Mouse (Mus musculus) liver, embryonic 14.5 days (tissue): ENCODE data around the gene Hexdc. TPM values are rescaled to one million over a fixed set of nuclear protein-coding genes. Genes with fewer than 3 reads are reported as not detected.

Source experiments
- ATAC-seq: fragments of 200-750 bp; cut with Nextera tagmentation; 2 replicates; pipeline ENCODE4 v1.8.0; 2017; ENCODE audit warnings: moderate number of reproducible peaks, mild to moderate bottlenecking, moderate library complexity; ENCODE audit not compliant: insufficient read depth
- DNase-seq, 3 experiments: peaks; one replicate each; pipeline ENCODE4 v3.0.0-alpha.2; 2012 to 2013; ENCODE audit warnings: low read depth in 3 of 3, low spot score in 3 of 3
- H3K27ac ChIP-seq: fragments of 300-500 bp; sonication (generic); 2 replicates; pipeline ENCODE4 v1.5.1; 2014; ENCODE audit warnings: moderate library complexity, mild to moderate bottlenecking, control low read depth, inconsistent platforms
- H3K27me3 ChIP-seq: fragments of 300-500 bp; sonication (generic); 2 replicates; pipeline ENCODE4 v1.6.1; 2014; ENCODE audit warnings: mild to moderate bottlenecking, low read length, moderate library complexity; ENCODE audit not compliant: control insufficient read depth, insufficient read depth
- H3K36me3 ChIP-seq: fragments of 300-500 bp; sonication (generic); replicated peaks from 2 replicates; pipeline ENCODE4 v1.6.1; 2014; ENCODE audit warnings: low read depth; ENCODE audit not compliant: control insufficient read depth, insufficient read depth
- H3K4me1 ChIP-seq, 2 experiments: fragments of 200-500 bp in 1 of 2; fragments of 300-500 bp in 1 of 2; sonication (generic) in 1 of 2; replicated peaks; 2 replicates each; pipeline ENCODE4 v1.6.1; 2012 to 2014; ENCODE audit warnings: antibody characterized with exemption in 1 of 2, inconsistent platforms in 1 of 2, low read length in 1 of 2; ENCODE audit not compliant: control insufficient read depth in 2 of 2, insufficient read depth in 2 of 2
- H3K4me2 ChIP-seq: fragments of 300-500 bp; sonication (generic); 2 replicates; pipeline ENCODE4 v1.6.1; 2014; ENCODE audit warnings: low read depth, mild to moderate bottlenecking, control low read depth, moderate library complexity
- H3K4me3 ChIP-seq, 2 experiments: fragments of 200-500 bp in 1 of 2; fragments of 300-500 bp in 1 of 2; sonication (generic) in 1 of 2; 2 replicates each; pipeline ENCODE4 v1.5.1; 2012 to 2014; ENCODE audit warnings: low read depth in 2 of 2, low read length in 2 of 2, mild to moderate bottlenecking in 2 of 2, control low read depth in 1 of 2, inconsistent platforms in 1 of 2, moderate library complexity in 1 of 2; ENCODE audit not compliant: insufficient read depth in 1 of 2
- H3K9ac ChIP-seq: fragments of 300-500 bp; sonication (generic); replicated peaks from 2 replicates; pipeline ENCODE4 v1.6.1; 2014; ENCODE audit warnings: mild to moderate bottlenecking, control low read depth, moderate library complexity
- H3K9me3 ChIP-seq: fragments of 300-500 bp; sonication (generic); 2 replicates; pipeline ENCODE4 v1.6.1; 2016; ENCODE audit warnings: low read length, mixed read lengths; ENCODE audit not compliant: control insufficient read depth
- CTCF ChIP-seq: IDR thresholded peaks from 2 replicates; pipeline ENCODE4 v1.5.1; 2016; ENCODE audit warnings: antibody characterized with exemption, low read depth, control low read depth
- EP300 ChIP-seq: IDR thresholded peaks from 2 replicates; pipeline ENCODE4 v1.6.1; 2016; ENCODE audit warnings: antibody characterized with exemption, low read depth
- WGBS: fragments of 180-500 bp; shearing (Covaris S2); extraction: QIAGEN DNeasy Blood & Tissue Kit; methylation state at CpG from one replicate; pipeline ENCODE4 v1.1.7; 2014; ENCODE audit not compliant: insufficient replicate concordance; 5-methylcytosine and 5-hydroxymethylcytosine counted together
- polyA plus RNA-seq, 2 experiments: library from polyadenylated mRNA; depleted of rRNA in 1 of 2; stranded (reverse) in 1 of 2; unstranded in 1 of 2; fragments of >200 nt; fragmentation: Nextera tagmentation in 1 of 2; extraction: Ambion mirVana in 1 of 2; gene quantifications; 2 replicates each; pipeline versions ENCODE4 v1.2.1 to v1.2.3; 2012 to 2014

Hexdc gene
- polyA plus RNA-seq, 2 experiments, result 2.3 to 7.4 TPM

DNA sequence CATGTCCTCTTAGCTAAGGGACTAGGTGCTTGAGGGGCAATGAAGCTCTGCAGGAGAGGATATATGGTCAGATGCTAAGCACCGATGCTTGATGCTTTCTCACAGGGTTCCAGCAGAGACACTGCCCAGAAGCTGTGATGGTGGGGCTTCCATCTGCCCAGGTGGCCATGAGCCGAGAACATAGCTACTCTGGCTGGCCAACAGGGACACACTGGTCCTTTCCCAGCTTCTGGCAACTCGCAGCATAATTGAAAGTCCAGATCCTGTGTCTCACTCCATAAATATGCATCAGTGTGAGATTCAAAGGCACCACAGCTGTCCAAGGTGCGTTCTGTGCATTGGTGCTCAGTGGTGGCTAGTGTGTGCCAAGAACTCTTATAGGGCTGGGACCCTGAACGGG lies 31.0 kb upstream of the Hexdc start:
- 59% methylated on average over 5 of the region's 5 CpGs for WGBS
- Histone ChIP-seq H3K4me2 (no peak overlapping the region), H3K36me3 (no peaks in the 10 kb centered on the region), H3K9ac (no peak overlapping the region), H3K4me1 (no peaks in the 10 kb centered on the region), H3K9me3 (no peaks in the 10 kb centered on the region), H3K4me3 (no peak overlapping the region), H3K27ac (no peak overlapping the region), H3K27me3 (no peaks in the 10 kb centered on the region)
- ATAC-seq (no peak), DNase-seq (no peak)
- TF ChIP-seq EP300 (no peak), CTCF (no peak)

- Histone ChIP-seq H3K27me3 (no peaks in the 10 kb centered on the region), H3K4me2 (no peak overlapping the region), H3K4me3 (no peak overlapping the region), H3K36me3 (no peaks in the 10 kb centered on the region), H3K27ac (no peak overlapping the region), H3K9me3 (no peaks in the 10 kb centered on the region), H3K9ac (no peak overlapping the region), H3K4me1 (no peaks in the 10 kb centered on the region)
- TF ChIP-seq CTCF, result no peak
- no peak for TF ChIP-seq EP300
- DNase-seq (no peak), ATAC-seq (no peak)
- WGBS, result 50% methylated on average over 3 of the region's 3 CpGs
These were observed 30.0 kb upstream of the Hexdc start for GRCm38 (mm10) chr11:121174234-121174633.

GRCm38 (mm10) chr11:121176285-121177270 lies 27.7 kb upstream of the Hexdc start:
- no peaks in the 10 kb centered on the region for H3K27me3 ChIP-seq

GRCm38 (mm10) chr11:121189681-121190080 lies 14.6 kb upstream of the Hexdc start:
- no peak for TF ChIP-seq EP300
- no peak for TF ChIP-seq CTCF
- Histone ChIP-seq H3K27ac (no peak overlapping the region), H3K9me3 (no peaks in the 10 kb centered on the region), H3K4me3 (no peak overlapping the region), H3K9ac (no peak overlapping the region), H3K36me3 (no peaks in the 10 kb centered on the region), H3K27me3 (no peaks in the 10 kb centered on the region), H3K4me2 (no peak overlapping the region), H3K4me1 (no peaks in the 10 kb centered on the region)
- 67% methylated on average over 3 of the region's 3 CpGs for WGBS
- no peak for DNase-seq
- ATAC-seq, result no peak

More at GRCm38 (mm10) chr11:121176285-121177270, 27.7 kb upstream of the Hexdc start:
- DNase-seq (peak; percentile 23 to 31 (median 24)), ATAC-seq (peak; percentile 57; the same call in 1 of the 2 replicates)
- TF ChIP-seq CTCF (peak; percentile 99), EP300 (no peak)
- Histone ChIP-seq H3K27ac (no peak overlapping the region), H3K4me2 (no peak overlapping the region), H3K4me1 (no peaks in the 10 kb centered on the region), H3K9me3 (no peaks in the 10 kb centered on the region), H3K36me3 (no peaks in the 10 kb centered on the region), H3K9ac (no peak overlapping the region), H3K4me3 (no peak overlapping the region)
- 48% methylated on average over 12 of the region's 12 CpGs for WGBS

- H3K4me3 ChIP-seq, result no peak overlapping the region
- no peak overlapping the region for H3K9ac ChIP-seq
- no peak for DNase-seq
- H3K4me2 ChIP-seq, result no peak overlapping the region
- H3K9me3 ChIP-seq, result no peaks in the 10 kb centered on the region
- no peaks in the 10 kb centered on the region for H3K36me3 ChIP-seq
- no peaks in the 10 kb centered on the region for H3K4me1 ChIP-seq
- no peaks in the 10 kb centered on the region for H3K27me3 ChIP-seq
- WGBS, result 25% methylated on average over 2 of the region's 2 CpGs
- TF ChIP-seq CTCF, result no peak
- no peak for TF ChIP-seq EP300
- H3K27ac ChIP-seq, result no peak overlapping the region
- ATAC-seq, result no peak
These were observed 11.5 kb upstream of the Hexdc start for GRCm38 (mm10) chr11:121192742-121193141.
